Mouse (Mus musculus) mature B cell (primary cell): Measurements from ENCODE around the gene Phkg1.
"Not testable (repeated sequence)": the region's sequence is repeated elsewhere in the genome, so short reads cannot be mapped to it uniquely, and the experiment has no call there.

Source experiments
- in situ Hi-C: fragments of 300-500 bp; cut with MboI; formaldehyde crosslinking; loops from 2 replicates; pipeline ENCODE4 v1.14.3; 2019

Phkg1 gene

GRCm38 (mm10) chr5:129898449-129898848 is at the start of gene Phkg1:
Gene Phkg1 (minus strand): TSS chr5:129898549.
- in situ Hi-C loops = no loop called here

GRCm38 (mm10) chr5:129947528-129948033 is 49.2 kb upstream of the Phkg1 start:
- in situ Hi-C loops = no loop called here

GRCm38 (mm10) chr5:129943402-129943801 is 45.1 kb upstream of the Phkg1 start:
- in situ Hi-C loops = no loop called here

- in situ Hi-C loops = not testable (repeated sequence)
Measured at GRCm38 (mm10) chr5:129942073-129942939, 44.0 kb upstream of the Phkg1 start.

GRCm38 (mm10) chr5:129941495-129942045 is 43.2 kb upstream of the Phkg1 start, which contains the start of gene Vkorc1l1:
Gene Vkorc1l1 (plus strand): TSS chr5:129941970.
- in situ Hi-C loops = no loop called here

- in situ Hi-C loops = no loop called here
Measured at GRCm38 (mm10) chr5:129940736-129941494, 42.6 kb upstream of the Phkg1 start.

- in situ Hi-C loops = no loop called here
Measured at GRCm38 (mm10) chr5:129940281-129940680, 41.9 kb upstream of the Phkg1 start.

- in situ Hi-C loops = no loop called here
Measured at GRCm38 (mm10) chr5:129936941-129937340, 38.6 kb upstream of the Phkg1 start.

GRCm38 (mm10) chr5:129929924-129930855 is 31.8 kb upstream of the Phkg1 start:
- in situ Hi-C loops = no loop called here

- in situ Hi-C loops = no loop called here
Measured at GRCm38 (mm10) chr5:129925933-129926332, 27.6 kb upstream of the Phkg1 start.

GRCm38 (mm10) chr5:129924820-129925452 is 26.6 kb upstream of the Phkg1 start:
- in situ Hi-C loops = no loop called here

- in situ Hi-C loops = no loop called here
Measured at GRCm38 (mm10) chr5:129921972-129922371, 23.6 kb upstream of the Phkg1 start.

- in situ Hi-C loops = no loop called here
Measured at GRCm38 (mm10) chr5:129919320-129919719, 21.0 kb upstream of the Phkg1 start.

GRCm38 (mm10) chr5:129918752-129919151 is 20.4 kb upstream of the Phkg1 start:
- in situ Hi-C loops = no loop called here

- in situ Hi-C loops = no loop called here
Measured at GRCm38 (mm10) chr5:129918065-129918651, 19.8 kb upstream of the Phkg1 start.

- in situ Hi-C loops = not testable (repeated sequence)
Measured at GRCm38 (mm10) chr5:129915491-129915890, 17.1 kb upstream of the Phkg1 start.

GRCm38 (mm10) chr5:129914024-129914423 is 15.7 kb upstream of the Phkg1 start:
- in situ Hi-C loops = no loop called here

GRCm38 (mm10) chr5:129909591-129909990 is 11.2 kb upstream of the Phkg1 start:
- in situ Hi-C loops = no loop called here

GRCm38 (mm10) chr5:129909147-129909546 is 10.8 kb upstream of the Phkg1 start:
- in situ Hi-C loops = no loop called here

GRCm38 (mm10) chr5:129908242-129908965 is 10.1 kb upstream of the Phkg1 start, which contains the start of gene Nupr1l:
Gene Nupr1l (plus strand): TSS chr5:129908540.
- in situ Hi-C loops = no loop called here
